Mouse (Mus musculus) midbrain, postnatal 0 days (tissue): ENCODE data around the gene Mab21l2. TPM values are rescaled to one million over a fixed set of nuclear protein-coding genes. Genes with fewer than 3 reads are reported as not detected.

ENCODE experiments used
- ATAC-seq: fragments of 200-750 bp; cut with Nextera tagmentation; 2 replicates; pipeline ENCODE4 v1.8.0; 2017; ENCODE audit warnings: moderate number of reproducible peaks, mild to moderate bottlenecking, moderate TSS enrichment, moderate library complexity; ENCODE audit not compliant: low FRiP score
- DNase-seq: peaks from one replicate; pipeline ENCODE4 v3.0.0-alpha.2; 2015; ENCODE audit warnings: low spot score
- H3K27ac ChIP-seq: fragments of 300-500 bp; sonication (generic); 2 replicates; pipeline ENCODE4 v1.5.1; 2014; ENCODE audit warnings: low read depth, mild to moderate bottlenecking, low read length, mixed read lengths
- H3K27me3 ChIP-seq: fragments of 300-500 bp; sonication (generic); 2 replicates; pipeline ENCODE4 v1.6.1; 2014; ENCODE audit warnings: low read length, control low read depth, mixed read lengths; ENCODE audit not compliant: insufficient read depth
- H3K36me3 ChIP-seq: fragments of 300-500 bp; sonication (generic); 2 replicates; pipeline ENCODE4 v1.6.1; 2014; ENCODE audit warnings: low read length, control low read depth, mixed read lengths; ENCODE audit not compliant: insufficient read depth
- H3K4me1 ChIP-seq: fragments of 300-500 bp; sonication (generic); 2 replicates; pipeline ENCODE4 v1.6.1; 2014; ENCODE audit warnings: mild to moderate bottlenecking, control low read depth, antibody characterized with exemption, low read length, mixed read lengths; ENCODE audit not compliant: insufficient read depth
- H3K4me2 ChIP-seq: fragments of 300-500 bp; sonication (generic); 2 replicates; pipeline ENCODE4 v1.6.1; 2014; ENCODE audit warnings: low read depth, mild to moderate bottlenecking, low read length, mixed read lengths; ENCODE audit not compliant: poor library complexity, severe bottlenecking
- H3K4me3 ChIP-seq: fragments of 300-500 bp; sonication (generic); 2 replicates; pipeline ENCODE4 v1.5.1; 2014; ENCODE audit warnings: low read depth, mild to moderate bottlenecking, low read length, moderate library complexity
- H3K9ac ChIP-seq: fragments of 300-500 bp; sonication (generic); replicated peaks from 2 replicates; pipeline ENCODE4 v1.6.1; 2014; ENCODE audit warnings: mild to moderate bottlenecking, low read length, moderate library complexity, mixed read lengths; ENCODE audit not compliant: poor library complexity, severe bottlenecking
- H3K9me3 ChIP-seq: fragments of 300-500 bp; sonication (generic); 2 replicates; pipeline ENCODE4 v1.6.1; 2016; ENCODE audit warnings: low read length, control low read depth
- CTCF ChIP-seq: IDR thresholded peaks from 2 replicates; pipeline ENCODE4 v1.5.1; 2016; ENCODE audit warnings: antibody characterized with exemption, mild to moderate bottlenecking
- WGBS: fragments of 180-500 bp; shearing (Covaris S2); extraction: QIAGEN DNeasy Blood & Tissue Kit; methylation state at CpG from one replicate; pipeline ENCODE4 v1.1.7; 2014; 5-methylcytosine and 5-hydroxymethylcytosine counted together
- polyA plus RNA-seq: library from polyadenylated mRNA; unstranded; fragments of >200 nt; fragmentation: Nextera tagmentation; extraction: Ambion mirVana; gene quantifications from 2 replicates; pipeline ENCODE4 v1.2.1, GENCODE M21; 2015
- total RNA-seq: library from RNA; depleted of rRNA; stranded (reverse); fragments of >200 nt; gene quantifications from 2 replicates; pipeline ENCODE4 v1.2.3, GENCODE M21; 2014

The Mab21l2 gene
- total and polyA plus RNA-seq, 2 experiments from 2014 or later, result 39.8 to 45.2 TPM

DNA sequence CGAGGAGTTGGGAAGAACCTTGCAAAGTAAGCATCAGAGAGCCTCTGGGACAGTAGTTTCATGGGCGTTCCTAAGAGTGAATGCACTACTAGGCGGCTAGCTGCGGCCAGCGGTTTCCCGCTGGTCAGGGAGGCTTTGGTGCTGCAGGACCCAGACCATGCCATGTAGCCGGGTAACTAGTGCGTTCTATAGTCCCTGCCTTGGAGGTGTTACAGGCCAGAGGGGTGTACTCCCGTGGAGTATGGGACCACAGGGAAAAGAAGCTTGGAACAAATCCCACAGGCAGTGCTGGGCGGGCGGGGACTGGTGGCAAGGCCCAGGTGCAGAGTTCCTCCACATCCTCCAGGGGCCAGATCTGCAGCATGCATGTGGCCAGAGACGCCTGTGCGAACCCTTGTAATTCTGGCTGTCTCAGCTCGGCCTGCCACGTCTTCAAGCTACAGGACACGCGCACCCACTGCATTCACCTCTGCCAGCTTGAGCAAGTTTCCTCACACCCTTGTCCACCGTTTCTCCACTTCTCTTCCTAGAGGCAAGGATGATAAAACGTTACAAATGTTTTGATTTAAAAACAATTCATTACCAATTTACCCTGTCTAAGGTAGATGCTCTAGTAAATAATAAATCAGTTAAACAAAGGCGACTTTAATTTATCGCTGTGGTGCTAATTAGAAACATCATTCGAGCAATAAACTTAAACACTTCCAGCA is 2.0 kb upstream of the Mab21l2 start:
- H3K4me3 ChIP-seq, result peak overlapping the region; percentile 11
- ATAC-seq, result no peak
- H3K9ac ChIP-seq, result peak overlapping the region; percentile 44; the same call in 1 of the 2 replicates
- H3K27ac ChIP-seq, result peak overlapping the region; percentile 38; the same call in 1 of the 2 replicates
- H3K4me1 ChIP-seq, result no peaks in the 10 kb centered on the region
- whole genome bisulfite sequencing, result 23% methylated on average over 22 of the region's 22 CpGs
- peaks cover 9% of the 10 kb centered on the region; the same call in 1 of the 2 replicates for H3K27me3 ChIP-seq
- TF ChIP-seq CTCF, result no peak
- H3K4me2 ChIP-seq, result peak overlapping the region; percentile 44
- H3K9me3 ChIP-seq, result no peaks in the 10 kb centered on the region
- no peak for DNase-seq
- H3K36me3 ChIP-seq, result no peaks in the 10 kb centered on the region

DNA sequence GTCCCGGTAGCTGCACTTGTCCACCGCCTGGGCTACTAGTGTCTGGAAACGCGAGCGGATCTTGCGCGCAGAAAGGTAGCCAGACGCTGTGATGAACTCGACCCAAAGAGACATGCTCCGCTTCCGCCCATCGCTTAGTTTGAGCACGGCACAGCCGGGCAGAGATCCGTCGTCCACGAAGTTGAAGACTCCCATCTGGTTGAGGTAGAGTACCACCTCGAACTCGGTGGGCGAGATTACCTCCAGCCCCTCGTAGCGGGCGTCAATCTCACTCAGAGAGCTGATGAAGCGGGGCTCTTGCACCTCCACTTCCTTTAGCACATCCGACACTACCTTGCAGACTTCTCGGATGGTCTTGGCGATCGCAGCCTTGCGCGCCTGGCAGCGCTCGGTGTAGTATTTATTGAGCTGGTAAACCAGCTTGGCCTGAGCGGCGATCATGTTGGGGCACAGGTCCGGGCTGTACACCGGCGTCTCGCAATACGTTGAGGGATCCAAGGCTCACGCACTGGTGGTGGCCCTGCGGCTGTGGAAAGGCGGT is 1.1 kb downstream of the Mab21l2 start:
- Histone ChIP-seq H3K9me3 (no peaks in the 10 kb centered on the region), H3K4me3 (peak overlapping the region; percentile 55), H3K27ac (peak overlapping the region; percentile 77), H3K4me2 (peak overlapping the region; percentile 74), H3K9ac (peak overlapping the region; percentile 77), H3K4me1 (no peaks in the 10 kb centered on the region), H3K27me3 (peaks cover 9% of the 10 kb centered on the region; the same call in 1 of the 2 replicates), H3K36me3 (no peaks in the 10 kb centered on the region)
- no peak for DNase-seq
- ATAC-seq, result 0 out of 2 replicates have a peak, but pooled peaks have one; percentile 15
- TF ChIP-seq CTCF, result no peak
- 5% methylated on average over 42 of the region's 42 CpGs for WGBS

GRCm38 (mm10) chr3:86546471-86547250 is 1.8 kb downstream of the Mab21l2 start:
- DNase-seq (no peak), ATAC-seq (peak; percentile 22; the same call in 1 of the 2 replicates)
- Histone ChIP-seq H3K4me3 (peak overlapping the region; percentile 55), H3K36me3 (no peaks in the 10 kb centered on the region), H3K4me1 (no peaks in the 10 kb centered on the region), H3K27ac (peak overlapping the region; percentile 77), H3K9me3 (no peaks in the 10 kb centered on the region), H3K27me3 (0 out of 2 replicates have a peak, but pooled peaks cover 3% of the 10 kb centered on the region), H3K9ac (peak overlapping the region; percentile 77), H3K4me2 (peak overlapping the region; percentile 74)
- WGBS, result under 1% methylated on average over 45 of the region's 45 CpGs
- no peak for TF ChIP-seq CTCF

- peak overlapping the region; percentile 55 for H3K4me3 ChIP-seq
- H3K27me3 ChIP-seq, result no peaks in the 10 kb centered on the region
- no peak for ATAC-seq
- no peaks in the 10 kb centered on the region for H3K9me3 ChIP-seq
- peak overlapping the region; percentile 74 for H3K4me2 ChIP-seq
- no peak for DNase-seq
- H3K9ac ChIP-seq, result peak overlapping the region; percentile 77
- peak overlapping the region; percentile 77; the same call in 1 of the 2 replicates for H3K27ac ChIP-seq
- H3K4me1 ChIP-seq, result no peaks in the 10 kb centered on the region
- TF ChIP-seq CTCF, result no peak
- WGBS, result 17% methylated on average over 5 of the region's 5 CpGs
- no peaks in the 10 kb centered on the region for H3K36me3 ChIP-seq
Observed at GRCm38 (mm10) chr3:86545945-86546344, 2.5 kb downstream of the Mab21l2 start.

DNA sequence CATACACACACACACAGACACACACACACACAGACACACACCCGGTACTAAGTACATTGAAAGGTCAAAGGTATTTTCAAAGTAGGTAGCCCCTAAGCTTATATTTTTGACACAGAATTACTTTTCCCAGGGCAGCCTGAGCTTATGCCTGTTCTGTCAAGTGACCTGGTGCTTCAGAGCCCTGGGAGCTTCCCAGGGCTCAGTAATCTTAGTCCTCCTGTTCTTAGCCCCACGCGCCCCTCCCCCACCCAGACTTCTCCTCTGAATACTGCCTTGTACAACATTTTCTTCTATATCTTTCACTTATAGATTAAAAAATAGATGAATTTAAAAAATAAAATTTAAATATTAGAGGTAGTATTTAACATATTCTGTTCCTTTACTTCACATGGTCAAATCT is 3.6 kb downstream of the Mab21l2 start:
- no peaks in the 10 kb centered on the region for H3K4me1 ChIP-seq
- H3K9ac ChIP-seq, result no peak overlapping the region; the same call in 1 of the 2 replicates
- ATAC-seq, result no peak
- 38% methylated on average over 3 of the region's 3 CpGs for WGBS
- TF ChIP-seq CTCF, result no peak
- H3K4me3 ChIP-seq, result peak overlapping the region; percentile 35
- H3K9me3 ChIP-seq, result no peaks in the 10 kb centered on the region
- H3K27me3 ChIP-seq, result no peaks in the 10 kb centered on the region
- no peaks in the 10 kb centered on the region for H3K36me3 ChIP-seq
- H3K27ac ChIP-seq, result no peak overlapping the region
- DNase-seq, result no peak
- peak overlapping the region; percentile 29; the same call in 1 of the 2 replicates for H3K4me2 ChIP-seq
